Mouse (Mus musculus): Measurements from ENCODE around the gene Masp1. TPM values are rescaled to one million over a fixed set of nuclear protein-coding genes. Genes with fewer than 3 reads are reported as not detected.
A peak's percentile ranks its signal among the peaks of the same experiment; 100 is the strongest.

Gene Masp1
- total RNA-seq, 2 experiments from 2014 or later, result 16.9 to 17.3 TPM

GRCm38 (mm10) chr16:23472046-23472445 is 48.6 kb downstream of the Masp1 start:
- no peak for DNase-seq
- intact Hi-C loops (cut with DNase I), result no loop called here

- intact Hi-C loops (cut with DNase I), result no loop called here
- no peak for DNase-seq
These were observed 49.1 kb downstream of the Masp1 start for GRCm38 (mm10) chr16:23471551-23471950.

- intact Hi-C loops (cut with DNase I), result no loop called here
These were observed 56.8 kb downstream of the Masp1 start for GRCm38 (mm10) chr16:23463671-23464347.

GRCm38 (mm10) chr16:23458906-23459588 is 61.6 kb downstream of the Masp1 start:
- intact Hi-C loops (cut with DNase I), result no loop called here
- no peak for DNase-seq

More at GRCm38 (mm10) chr16:23463671-23464347, 56.8 kb downstream of the Masp1 start:
- no peak for DNase-seq

GRCm38 (mm10) chr16:23457338-23457737 is 63.3 kb downstream of the Masp1 start:
- DNase-seq, result no peak
- intact Hi-C loops (cut with DNase I), result no loop called here

GRCm38 (mm10) chr16:23456534-23456933 is 64.1 kb downstream of the Masp1 start:
- peak; percentile 16 to 48 for DNase-seq
- intact Hi-C loops (cut with DNase I), result no loop called here

- intact Hi-C loops (cut with DNase I), result loop anchor here (5.0 kb wide), 1 partner anchor 498 kb away; no protein-coding TSS in a partner anchor
These were observed 66.2 kb downstream of the Masp1 start for GRCm38 (mm10) chr16:23454376-23454775.

GRCm38 (mm10) chr16:23452476-23452875 is 68.1 kb downstream of the Masp1 start:
- intact Hi-C loops (cut with DNase I), result loop anchor here (1.0 to 5.0 kb wide), 3 partner anchors 98 to 500 kb away; no protein-coding TSS in a partner anchor
- DNase-seq, result peak; percentile 54 to 57

More at GRCm38 (mm10) chr16:23454376-23454775, 66.2 kb downstream of the Masp1 start:
- DNase-seq, result no peak

GRCm38 (mm10) chr16:23450816-23451215 is 69.8 kb downstream of the Masp1 start:
- intact Hi-C loops (cut with DNase I), result loop anchor here (5.0 kb wide), 1 partner anchor 501 kb away; no protein-coding TSS in a partner anchor
- DNase-seq, result no peak

GRCm38 (mm10) chr16:23449946-23450345 is 70.7 kb downstream of the Masp1 start:
- no peak for DNase-seq
- intact Hi-C loops (cut with DNase I), result loop anchor here (5.0 kb wide), 1 partner anchor 502 kb away; no protein-coding TSS in a partner anchor

GRCm38 (mm10) chr16:23444231-23444630 is 76.4 kb downstream of the Masp1 start:
- intact Hi-C loops (cut with DNase I), result no loop called here
- DNase-seq, result peak; percentile 19 to 24

- intact Hi-C loops (cut with DNase I), result no loop called here
- no peak for DNase-seq
These were observed 83.0 kb downstream of the Masp1 start for GRCm38 (mm10) chr16:23437404-23438166.

- no peak for DNase-seq
- intact Hi-C loops (cut with DNase I), result no loop called here
These were observed 90.6 kb downstream of the Masp1 start for GRCm38 (mm10) chr16:23429991-23430390.

- DNase-seq, result no peak
- intact Hi-C loops (cut with DNase I), result no loop called here
These were observed 91.8 kb downstream of the Masp1 start, which contains the start of gene Rtp1 for GRCm38 (mm10) chr16:23428647-23429319. Gene Rtp1, plus strand, starts transcription at chr16:23429133.

- intact Hi-C loops (cut with DNase I), result no loop called here
- DNase-seq, result no peak
These were observed 92.9 kb downstream of the Masp1 start for GRCm38 (mm10) chr16:23427701-23428100.

GRCm38 (mm10) chr16:23423825-23424224 is 96.8 kb downstream of the Masp1 start:
- intact Hi-C loops (cut with DNase I), result no loop called here
- DNase-seq, result no peak

GRCm38 (mm10) chr16:23419565-23420085 is 101.0 kb downstream of the Masp1 start:
- intact Hi-C loops (cut with DNase I), result no loop called here
- no peak for DNase-seq

GRCm38 (mm10) chr16:23417456-23418240 is 103.0 kb downstream of the Masp1 start:
- intact Hi-C loops (cut with DNase I), result no loop called here

GRCm38 (mm10) chr16:23416657-23417293 is 103.8 kb downstream of the Masp1 start:
- DNase-seq, result peak; percentile 10 to 29
- intact Hi-C loops (cut with DNase I), result no loop called here

More at GRCm38 (mm10) chr16:23417456-23418240, 103.0 kb downstream of the Masp1 start:
- DNase-seq, result no peak

All from heart, postnatal 36 days (tissue).